Mouse (Mus musculus) adrenal gland, adult 2 months (tissue): ENCODE measurements around the gene Fam189a2. TPM values are rescaled to one million over a fixed set of nuclear protein-coding genes. Genes with fewer than 3 reads are reported as not detected.

Experiments used
- DNase-seq: peaks from one replicate; pipeline ENCODE4 v3.0.0; 2021
- polyA plus RNA-seq: library from polyadenylated mRNA; depleted of rRNA; stranded (reverse); fragments of >200 nt; gene quantifications from 2 replicates; pipeline ENCODE4 v1.2.3, GENCODE M21; 2012
- total RNA-seq, 2 experiments: library from RNA; stranded (reverse); gene quantifications; 2 replicates each; pipeline ENCODE4 v1.2.3; 2021

Fam189a2 gene
- total and polyA plus RNA-seq, 3 experiments: 5.4 to 13.3 (median 6.5) TPM

- DNase-seq: peak; percentile 18
These were observed 4.9 kb downstream of the Fam189a2 start for GRCm38 (mm10) chr19:24025876-24026275.

- DNase-seq: no peak
These were observed 6.2 kb downstream of the Fam189a2 start for GRCm38 (mm10) chr19:24024667-24025066.

- no peak for DNase-seq
These were observed 6.7 kb downstream of the Fam189a2 start for GRCm38 (mm10) chr19:24024131-24024530.

GRCm38 (mm10) chr19:24023351-24023750, 7.5 kb downstream of the Fam189a2 start:
- no peak for DNase-seq

GRCm38 (mm10) chr19:24022771-24023170, 8.0 kb downstream of the Fam189a2 start:
- DNase-seq: no peak

GRCm38 (mm10) chr19:24022301-24022700, 8.5 kb downstream of the Fam189a2 start:
- no peak for DNase-seq

- no peak for DNase-seq
These were observed 10.1 kb downstream of the Fam189a2 start for GRCm38 (mm10) chr19:24020736-24021135.

GRCm38 (mm10) chr19:24019609-24020008, 11.2 kb downstream of the Fam189a2 start:
- DNase-seq: no peak

GRCm38 (mm10) chr19:24018396-24018795, 12.4 kb downstream of the Fam189a2 start:
- no peak for DNase-seq

- DNase-seq: no peak
These were observed 12.9 kb downstream of the Fam189a2 start for GRCm38 (mm10) chr19:24017892-24018291.

GRCm38 (mm10) chr19:24017427-24017826, 13.4 kb downstream of the Fam189a2 start:
- DNase-seq: peak; percentile 48

- peak; percentile 26 for DNase-seq
These were observed 14.0 kb downstream of the Fam189a2 start for GRCm38 (mm10) chr19:24016706-24017386.

GRCm38 (mm10) chr19:24013241-24013640, 17.6 kb downstream of the Fam189a2 start:
- DNase-seq: no peak

- no peak for DNase-seq
These were observed 18.3 kb downstream of the Fam189a2 start for GRCm38 (mm10) chr19:24012479-24012878.

GRCm38 (mm10) chr19:24007638-24008360, 23.0 kb downstream of the Fam189a2 start:
- DNase-seq: peak; percentile 32

- peak; percentile 11 for DNase-seq
These were observed 23.7 kb downstream of the Fam189a2 start for GRCm38 (mm10) chr19:24007002-24007637.

- no peak for DNase-seq
These were observed 34.9 kb downstream of the Fam189a2 start for GRCm38 (mm10) chr19:23995766-23996399.

- DNase-seq: no peak
These were observed 42.7 kb downstream of the Fam189a2 start for GRCm38 (mm10) chr19:23988166-23988565.

- no peak for DNase-seq
These were observed 43.5 kb downstream of the Fam189a2 start for GRCm38 (mm10) chr19:23987291-23987690.

GRCm38 (mm10) chr19:23984186-23984585, 46.6 kb downstream of the Fam189a2 start:
- DNase-seq: no peak

GRCm38 (mm10) chr19:23980598-23980997, 50.2 kb downstream of the Fam189a2 start:
- DNase-seq: no peak

- no peak for DNase-seq
These were observed 52.8 kb downstream of the Fam189a2 start for GRCm38 (mm10) chr19:23977901-23978443.
